Mouse (Mus musculus): Measurements from ENCODE around the gene Gm42791. TPM values are rescaled to one million over a fixed set of nuclear protein-coding genes. Genes with fewer than 3 reads are reported as not detected.

The Gm42791 gene
- 5.6 and 6.2 TPM in 2 replicates for total RNA-seq (2021)
- long read RNA-seq, experiment 1, partial matches to known transcripts = 0 of 1 reads
- long read RNA-seq, experiment 1, other reads (novel, unspliced or antisense) = 1 of 1 reads
- long read RNA-seq, experiment 2, partial matches to known transcripts = 0 of 1 reads
- long read RNA-seq, experiment 2, other reads (novel, unspliced or antisense) = 1 of 1 reads

DNA sequence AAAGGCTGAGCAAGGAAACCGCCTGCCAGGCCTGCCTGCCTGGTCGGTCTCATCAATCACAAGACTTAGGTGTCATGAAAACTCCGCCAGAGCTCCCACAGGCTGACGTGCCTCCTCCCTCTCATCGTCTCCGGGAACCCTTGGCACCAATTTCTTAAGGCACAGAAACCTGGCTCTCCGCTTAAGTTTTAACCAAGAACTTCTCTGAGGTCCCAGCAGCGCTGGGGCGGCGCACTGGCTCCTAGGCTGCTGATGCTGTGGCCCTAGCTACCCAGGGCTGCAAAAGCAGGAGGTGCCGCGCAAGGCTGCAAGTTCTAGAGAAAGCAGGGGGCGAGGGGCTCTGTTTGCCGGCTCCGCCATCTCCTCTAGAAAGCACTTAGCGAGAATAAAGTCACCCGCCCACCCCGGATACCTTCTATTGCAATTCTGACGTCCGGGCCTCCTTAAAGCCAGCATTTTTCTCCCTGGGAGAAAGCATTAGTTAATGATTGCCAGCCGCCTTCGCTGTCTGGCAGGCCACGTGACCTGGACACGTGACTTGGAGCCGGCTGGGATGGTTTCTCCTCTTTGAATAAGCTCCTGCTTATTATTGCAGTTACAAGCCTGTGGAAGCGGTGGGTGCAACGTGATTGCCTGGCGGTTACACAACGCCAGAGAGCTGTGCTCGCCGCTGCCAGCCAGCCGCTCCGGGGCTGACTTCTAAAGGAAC lies at the start of gene Gm42791:
Gene Gm42791 (minus strand): TSS at position 442 of the 709 bp plus-strand sequence.
- peak; percentile 96 for DNase-seq

DNA sequence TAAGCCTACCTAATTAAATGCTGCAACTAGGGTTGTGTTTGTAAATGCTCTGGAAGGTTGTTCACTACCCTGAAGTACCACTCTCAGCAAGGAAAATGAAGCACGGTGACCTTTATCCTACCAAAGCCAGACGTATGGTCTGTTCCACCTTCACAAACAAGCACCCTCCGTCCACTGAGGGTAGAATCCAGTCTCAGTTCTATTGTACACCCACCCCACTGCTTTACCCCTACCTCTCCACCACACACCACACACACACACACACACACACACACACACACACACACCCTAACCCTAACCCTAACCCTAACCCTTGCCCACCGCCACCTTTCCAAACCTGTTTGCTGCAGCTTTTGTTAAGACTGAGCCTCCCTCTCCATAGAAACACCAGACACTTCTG lies 49.1 kb upstream of the Gm42791 start:
- DNase-seq = no peak

DNA sequence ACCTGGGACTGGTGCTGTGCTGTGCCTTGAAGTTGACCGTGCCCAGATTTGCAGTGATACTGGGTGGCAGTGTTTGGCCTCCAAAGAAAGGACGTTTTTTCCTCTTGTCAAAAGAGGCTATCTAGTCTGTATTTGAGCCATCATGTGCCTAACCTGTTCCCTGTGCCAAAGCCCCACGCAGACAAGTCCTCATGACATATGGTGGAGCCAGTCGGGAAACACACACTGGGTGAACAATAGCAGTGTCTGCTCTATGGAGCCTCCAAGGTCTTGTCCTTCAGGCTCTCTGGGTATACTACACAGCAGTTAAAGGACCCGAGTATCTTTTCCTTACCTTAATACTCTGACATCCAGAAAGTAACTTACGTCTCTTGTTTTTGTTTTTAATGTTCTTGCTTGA lies 48.3 kb upstream of the Gm42791 start:
- peak; percentile 38 for DNase-seq

DNA sequence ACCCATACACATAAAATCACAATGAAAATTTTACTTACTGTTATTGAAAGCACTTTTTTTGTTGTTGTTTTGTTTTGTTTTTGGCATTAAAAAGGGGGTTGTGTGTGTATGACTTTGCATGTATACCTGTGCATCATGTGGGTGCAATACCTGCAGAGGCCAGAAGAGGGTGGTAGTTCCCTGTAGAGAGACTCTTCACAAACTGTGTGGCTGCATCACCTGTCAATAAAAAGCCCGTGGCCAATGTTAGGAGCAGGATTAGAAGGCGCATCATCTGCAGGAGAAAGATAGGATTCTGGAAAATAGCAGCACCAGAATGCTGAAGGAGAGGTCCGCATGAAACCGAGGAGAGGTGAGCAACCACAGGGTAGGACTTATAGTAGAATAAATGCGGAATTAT lies 44.9 kb upstream of the Gm42791 start:
- peak; percentile 54 for DNase-seq

DNA sequence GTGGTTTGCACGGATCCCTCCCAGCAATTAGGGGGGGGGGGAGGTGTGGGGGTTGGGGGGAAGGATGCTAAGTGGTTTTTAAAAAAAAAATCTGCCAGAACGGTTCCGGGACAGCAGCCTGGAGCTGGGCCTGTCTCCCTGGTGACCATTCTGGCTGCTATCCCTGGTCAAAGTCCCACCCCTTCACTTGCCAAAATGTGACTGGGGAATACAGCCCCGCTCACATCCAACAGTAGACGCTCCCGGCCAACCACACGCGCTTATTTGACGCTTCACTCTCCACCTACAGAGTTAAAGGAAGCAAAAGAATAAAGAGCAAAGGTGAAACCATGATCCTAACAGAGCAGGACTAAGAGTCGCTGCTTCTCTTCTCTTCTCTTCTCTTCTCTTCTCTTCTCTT lies 42.8 kb upstream of the Gm42791 start:
- DNase-seq = peak; percentile 61

DNA sequence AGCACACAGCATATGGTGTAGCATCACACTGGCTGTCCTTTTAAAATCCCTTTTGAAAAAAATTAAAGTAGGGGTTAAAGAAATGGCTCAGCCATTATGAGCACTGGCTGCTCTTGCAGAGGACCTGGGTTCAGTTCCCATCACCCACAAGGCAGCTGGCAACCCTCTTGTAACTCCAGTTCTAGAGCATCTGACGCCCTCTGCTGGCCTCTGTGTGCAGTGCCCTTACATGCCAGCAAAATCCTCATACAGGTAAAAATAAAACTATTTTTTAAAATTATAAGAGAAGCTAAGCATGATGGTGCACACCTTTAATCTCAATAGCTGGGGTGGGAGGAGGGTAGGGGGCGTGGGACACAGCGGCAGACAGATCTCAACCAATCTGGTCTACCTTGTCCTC lies 42.0 kb upstream of the Gm42791 start:
- no peak for DNase-seq

DNA sequence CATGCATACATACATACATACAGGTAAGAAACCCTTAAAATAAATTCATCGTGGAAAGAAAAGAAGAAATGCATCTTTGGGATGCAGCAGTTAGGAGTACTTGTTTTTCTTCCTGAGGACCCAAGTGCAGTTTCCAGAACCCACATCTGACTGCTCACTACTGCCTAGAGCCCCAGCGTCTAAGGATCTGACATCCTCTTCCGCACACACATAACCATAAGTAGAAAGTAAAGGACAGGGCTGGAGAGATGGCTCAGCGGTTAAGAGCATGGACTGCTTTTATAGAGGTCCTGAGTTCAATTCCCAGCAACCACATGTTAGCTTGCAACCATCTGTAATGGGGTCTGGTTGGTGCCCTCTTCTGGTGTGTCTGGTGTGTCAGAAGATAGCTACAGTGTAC lies 37.5 kb upstream of the Gm42791 start:
- DNase-seq = no peak

DNA sequence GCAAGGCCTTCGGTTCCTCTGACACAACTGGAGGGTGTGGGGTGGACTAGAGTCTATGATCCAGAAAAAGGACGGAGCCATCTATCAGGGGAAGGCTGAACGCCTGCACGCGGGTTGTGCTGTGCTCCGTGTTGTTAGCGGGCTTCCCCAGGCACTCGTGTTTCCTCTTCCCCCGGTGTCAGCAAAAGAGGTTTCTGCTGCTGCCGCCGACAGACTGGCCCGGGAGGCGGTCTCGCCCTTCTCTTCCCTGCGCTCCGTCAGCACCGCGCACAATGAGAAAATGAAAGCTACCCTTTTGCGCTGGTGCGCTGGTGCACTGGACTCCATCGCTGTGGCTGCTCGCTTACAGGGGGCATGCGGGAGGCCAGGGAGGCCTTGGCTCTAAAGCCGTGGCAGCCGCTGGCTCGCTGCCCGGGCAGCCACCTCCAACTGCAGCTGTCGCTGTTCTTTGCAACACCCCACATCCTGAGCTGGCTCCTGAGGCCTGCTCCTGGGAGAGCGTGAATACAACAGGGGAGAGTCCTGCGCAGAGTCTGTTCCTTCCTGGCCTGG lies 36.3 kb upstream of the Gm42791 start:
- DNase-seq = peak; percentile 84

DNA sequence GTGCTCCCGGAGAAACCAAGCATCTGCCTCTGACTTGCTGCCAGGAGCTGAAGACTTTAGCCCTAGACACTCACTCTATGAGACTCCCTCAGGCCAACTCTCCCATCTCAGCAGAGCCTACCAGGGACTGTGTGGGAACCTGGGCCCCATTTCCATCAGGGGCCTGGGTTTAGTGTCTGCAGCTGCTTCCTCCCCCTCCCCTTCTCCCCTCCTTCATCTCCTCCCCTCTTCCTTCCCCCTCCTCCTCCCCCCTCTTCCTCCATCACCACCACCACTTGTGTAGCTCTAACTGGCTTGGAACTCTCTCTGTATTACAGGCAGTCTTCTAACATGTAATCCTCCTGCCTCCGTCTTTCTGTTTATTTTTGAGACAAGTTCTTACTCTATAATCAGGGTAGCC lies 35.2 kb upstream of the Gm42791 start:
- no peak for DNase-seq

DNA sequence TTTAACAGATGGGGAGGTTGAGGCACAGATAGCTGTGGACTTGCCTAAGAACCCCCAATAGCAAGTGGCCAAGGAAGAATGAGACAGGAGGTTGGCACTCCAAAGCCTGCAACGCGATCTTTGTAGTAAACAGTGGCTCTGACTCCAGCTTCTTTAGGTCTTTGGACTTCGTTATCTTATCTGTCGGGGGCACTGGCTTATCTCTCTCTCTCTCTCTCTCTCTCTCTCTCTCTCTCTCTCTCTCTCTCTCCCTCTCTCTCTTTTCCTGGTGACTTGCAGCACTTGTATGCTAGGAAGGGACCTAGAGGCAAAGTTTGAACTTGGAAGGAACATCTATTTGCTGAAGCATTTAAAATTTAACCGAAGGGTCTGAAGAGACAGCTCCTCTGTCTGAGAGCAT lies 33.4 kb upstream of the Gm42791 start:
- no peak for DNase-seq

DNA sequence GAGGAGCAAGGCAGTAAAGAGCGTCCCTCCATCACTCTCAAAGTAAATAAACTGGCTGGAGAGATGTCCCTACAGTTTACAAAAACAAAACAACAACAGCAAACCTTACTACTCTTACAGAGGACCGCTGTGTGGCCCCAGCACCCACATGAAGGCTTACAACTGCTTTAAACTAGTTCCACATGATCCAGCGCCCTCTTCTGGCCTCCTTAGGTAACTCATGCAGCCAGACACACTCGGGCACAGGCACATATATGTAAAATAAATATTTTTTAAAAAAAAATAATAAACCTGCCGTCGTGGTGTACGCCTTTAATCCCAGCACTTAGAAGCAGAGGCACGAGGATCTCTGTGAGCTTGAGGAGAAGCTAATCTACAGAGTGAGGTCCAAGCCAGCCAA lies 32.4 kb upstream of the Gm42791 start:
- no peak for DNase-seq

DNA sequence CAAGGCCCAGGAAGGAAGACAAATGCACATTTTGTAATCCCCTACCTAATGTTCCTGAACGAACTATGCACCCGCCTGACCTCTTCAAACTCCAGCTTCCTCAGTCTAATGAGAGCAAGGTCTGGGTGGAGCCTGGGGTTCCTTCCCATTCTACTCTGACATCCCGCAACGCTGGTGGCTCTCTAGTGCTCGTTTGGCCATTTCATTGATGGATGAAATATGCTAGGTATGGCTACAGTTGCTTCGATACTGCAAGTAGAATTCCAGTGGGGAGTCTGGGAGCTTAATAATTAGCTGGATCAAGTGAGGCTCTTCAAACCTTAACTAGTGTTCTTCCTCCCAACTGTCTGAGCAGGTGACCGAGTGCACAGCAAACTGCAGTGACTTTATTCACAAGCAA lies 26.2 kb upstream of the Gm42791 start:
- DNase-seq = no peak

DNA sequence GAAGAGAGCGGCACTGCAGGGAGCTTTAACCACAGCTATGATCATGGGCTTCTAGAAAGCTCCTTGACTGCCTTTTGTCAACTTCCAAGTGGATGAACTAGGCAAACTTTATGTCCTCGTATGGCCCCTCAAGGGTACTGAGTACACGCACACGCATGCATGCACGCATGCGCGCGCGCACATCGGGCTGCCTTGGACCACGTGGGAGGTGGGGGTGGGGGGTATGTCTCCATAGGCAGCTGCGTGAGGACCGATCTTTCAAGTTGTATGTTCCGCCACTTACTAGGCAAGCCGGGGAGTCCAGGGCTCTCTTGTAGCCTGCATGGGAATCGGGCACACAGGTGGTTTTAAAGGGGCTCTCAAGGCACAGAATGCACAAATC lies 25.7 kb upstream of the Gm42791 start:
- DNase-seq = no peak

DNA sequence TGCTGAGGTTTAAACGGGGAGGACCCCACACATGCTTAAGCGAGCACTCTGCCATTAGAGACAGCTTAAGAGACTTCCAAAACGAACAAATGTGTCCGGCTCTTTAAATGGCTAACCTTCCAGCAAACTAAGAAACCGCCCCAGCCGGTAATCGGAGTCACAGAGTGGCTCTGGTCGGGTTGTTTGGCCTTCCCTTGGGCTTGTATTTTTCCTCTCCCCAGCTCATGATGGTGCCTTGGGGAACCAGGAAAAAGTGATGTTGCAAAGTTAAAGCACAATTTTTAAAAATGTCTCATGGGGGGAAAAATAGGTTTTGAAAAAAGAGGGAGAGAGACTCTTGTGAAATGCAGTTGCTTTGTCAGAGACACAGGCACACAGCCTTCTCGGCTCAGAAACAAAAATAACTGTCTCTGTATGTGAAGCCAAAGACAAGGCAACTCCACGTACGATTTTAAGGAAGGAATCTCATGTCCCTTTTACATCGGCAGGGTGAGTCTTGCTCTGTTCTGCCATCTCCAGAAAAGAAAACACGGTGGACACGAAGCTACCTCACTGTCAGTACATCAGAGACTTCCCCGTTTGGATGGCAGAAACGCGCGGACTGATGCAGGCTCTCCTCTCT lies 25.2 kb upstream of the Gm42791 start:
- DNase-seq = peak; percentile 72

DNA sequence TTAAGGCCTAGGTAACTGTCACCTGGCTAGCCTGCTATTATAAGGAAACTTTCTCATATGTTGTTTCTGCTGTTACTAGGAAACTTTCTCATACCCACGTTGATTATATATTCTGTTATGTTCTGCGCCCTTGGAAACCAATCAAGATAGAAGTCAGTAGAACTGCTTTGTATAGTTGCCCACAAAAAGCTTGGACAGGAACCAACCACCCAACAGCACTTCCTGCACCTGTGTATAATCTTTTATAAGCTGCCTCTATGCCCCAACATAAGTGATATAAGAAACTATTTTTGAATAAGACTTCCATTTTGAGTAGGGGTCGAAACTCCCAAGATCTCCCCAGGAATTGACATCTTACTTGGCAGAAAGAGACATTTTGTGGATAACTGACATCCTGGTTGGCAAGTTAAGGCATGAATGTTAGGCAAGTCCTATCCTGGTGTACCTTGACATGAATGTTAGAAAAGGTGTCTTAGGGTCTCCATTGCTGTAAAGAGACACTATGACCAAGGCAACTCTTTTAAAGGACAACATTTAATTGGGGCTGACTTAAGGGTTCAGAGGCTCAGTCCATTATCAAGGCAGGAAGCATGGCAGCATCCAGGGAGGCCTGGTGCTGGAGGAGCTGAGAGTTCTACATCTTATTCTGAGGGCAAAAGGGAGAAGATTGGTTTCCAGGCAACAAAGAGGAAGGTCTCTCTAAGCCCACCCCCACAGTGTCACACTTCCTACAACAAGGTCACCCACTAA lies 22.9 kb upstream of the Gm42791 start:
- no peak for DNase-seq

DNA sequence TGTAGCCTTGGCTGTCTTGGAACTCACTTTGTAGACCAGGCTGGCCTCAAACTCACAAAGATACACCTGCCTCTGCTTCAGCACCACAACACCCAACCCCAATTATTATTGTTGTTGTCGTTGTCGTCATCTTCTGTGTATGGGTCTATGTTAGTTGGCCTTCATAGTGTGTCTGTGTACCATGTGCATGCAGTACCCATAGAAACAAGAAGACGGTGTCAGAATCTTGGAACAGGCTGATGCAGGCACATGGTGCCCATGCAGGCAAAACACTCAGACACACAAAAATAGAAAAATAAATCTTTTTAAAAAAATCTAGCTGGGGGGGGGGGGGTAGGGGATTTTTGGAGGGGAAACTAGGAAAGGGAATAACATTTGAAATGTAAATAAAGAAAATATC lies 22.2 kb upstream of the Gm42791 start:
- no peak for DNase-seq

DNA sequence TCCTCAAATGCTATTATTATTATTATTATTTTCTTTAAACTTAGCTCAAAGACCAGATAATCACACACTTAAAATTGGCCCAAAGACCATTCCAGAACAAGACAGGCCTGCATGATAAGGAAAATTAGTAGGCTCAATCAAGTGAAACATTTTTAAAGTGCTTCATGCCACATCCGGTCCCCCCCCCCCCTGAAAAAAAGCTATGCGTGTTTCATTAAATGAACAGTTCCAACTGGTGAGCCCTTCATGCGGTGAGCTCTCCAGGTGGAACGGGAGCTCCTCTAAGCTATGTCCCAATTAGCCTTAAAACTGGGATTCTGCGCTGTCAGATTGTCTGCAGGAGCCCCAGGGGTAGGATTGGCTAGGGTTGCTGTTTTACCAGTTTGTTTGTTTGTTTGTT lies 21.3 kb upstream of the Gm42791 start:
- no peak for DNase-seq

DNA sequence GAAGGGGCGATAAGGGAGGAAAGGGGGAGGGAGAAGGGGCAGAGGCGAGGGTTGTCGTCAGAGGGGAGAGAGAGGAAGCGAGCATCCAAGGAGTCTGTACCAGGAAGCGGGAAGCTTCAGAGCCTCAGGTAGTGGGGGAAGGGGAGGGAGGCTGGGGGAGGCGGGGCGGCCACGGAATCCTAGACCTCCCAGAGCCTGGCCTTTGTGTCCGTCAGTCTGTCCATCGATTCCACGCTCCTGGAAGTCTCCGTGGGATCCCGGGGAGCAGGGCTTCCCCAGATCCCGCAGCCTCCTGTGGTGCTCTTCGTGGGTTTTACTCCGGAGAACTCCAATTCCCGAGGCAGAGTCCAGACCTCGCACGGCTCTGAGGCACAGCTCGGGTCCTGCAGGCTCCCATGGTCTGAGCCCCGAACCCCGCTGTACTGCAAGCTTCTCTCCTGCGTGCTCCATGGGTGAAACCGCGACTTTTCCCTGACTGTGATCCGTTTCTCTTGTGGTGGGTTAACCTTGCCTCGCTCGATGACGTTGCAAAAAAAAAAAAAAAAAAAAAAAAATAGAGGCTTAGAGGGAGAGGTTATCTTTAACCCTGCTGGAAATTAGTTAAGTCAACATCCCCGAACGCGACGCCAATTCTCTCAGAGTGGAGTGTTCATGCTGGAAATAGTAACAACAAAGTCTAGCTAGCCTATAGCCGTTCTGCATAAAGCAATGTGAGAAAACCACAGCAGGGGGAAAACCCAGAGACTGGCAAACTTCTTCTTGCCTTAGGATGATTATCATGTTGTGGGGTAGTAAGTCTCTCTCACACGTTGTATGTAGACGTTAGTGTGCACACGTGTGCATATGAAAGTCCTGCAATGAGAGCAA lies 20.6 kb upstream of the Gm42791 start:
- peak; percentile 40 for DNase-seq

DNA sequence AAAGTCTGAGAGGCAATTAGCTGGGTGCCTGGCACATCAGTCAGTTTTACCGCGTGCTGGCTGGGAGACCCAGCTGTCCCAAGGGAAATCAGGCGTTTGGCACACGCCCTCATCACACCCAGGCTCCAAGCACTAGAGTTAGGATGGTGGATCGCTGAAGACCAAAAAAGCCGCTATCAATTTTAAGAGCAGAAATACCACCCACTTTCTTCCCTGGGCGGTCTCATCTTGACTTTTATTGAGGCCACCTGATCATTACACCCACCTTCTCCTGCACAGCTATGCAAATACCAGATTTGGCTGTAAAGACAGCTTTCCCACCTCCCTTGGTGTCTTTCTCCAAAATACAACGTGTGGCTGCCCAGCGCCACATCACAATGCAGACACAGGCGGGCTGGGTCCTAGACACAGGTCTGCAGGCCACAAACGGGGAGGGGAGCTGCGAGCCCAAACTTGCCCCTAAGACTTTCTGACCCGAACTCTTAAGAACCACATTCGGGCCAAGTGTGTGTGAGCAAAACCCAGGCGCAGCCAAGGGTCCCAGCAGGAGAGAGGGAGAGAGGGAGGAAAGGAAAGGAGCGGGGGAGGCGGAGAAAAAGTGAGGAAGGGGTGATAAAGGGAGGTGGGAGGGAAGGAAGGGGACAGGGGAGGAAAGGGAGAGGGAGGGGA lies 19.8 kb upstream of the Gm42791 start:
- DNase-seq = peak; percentile 37

DNA sequence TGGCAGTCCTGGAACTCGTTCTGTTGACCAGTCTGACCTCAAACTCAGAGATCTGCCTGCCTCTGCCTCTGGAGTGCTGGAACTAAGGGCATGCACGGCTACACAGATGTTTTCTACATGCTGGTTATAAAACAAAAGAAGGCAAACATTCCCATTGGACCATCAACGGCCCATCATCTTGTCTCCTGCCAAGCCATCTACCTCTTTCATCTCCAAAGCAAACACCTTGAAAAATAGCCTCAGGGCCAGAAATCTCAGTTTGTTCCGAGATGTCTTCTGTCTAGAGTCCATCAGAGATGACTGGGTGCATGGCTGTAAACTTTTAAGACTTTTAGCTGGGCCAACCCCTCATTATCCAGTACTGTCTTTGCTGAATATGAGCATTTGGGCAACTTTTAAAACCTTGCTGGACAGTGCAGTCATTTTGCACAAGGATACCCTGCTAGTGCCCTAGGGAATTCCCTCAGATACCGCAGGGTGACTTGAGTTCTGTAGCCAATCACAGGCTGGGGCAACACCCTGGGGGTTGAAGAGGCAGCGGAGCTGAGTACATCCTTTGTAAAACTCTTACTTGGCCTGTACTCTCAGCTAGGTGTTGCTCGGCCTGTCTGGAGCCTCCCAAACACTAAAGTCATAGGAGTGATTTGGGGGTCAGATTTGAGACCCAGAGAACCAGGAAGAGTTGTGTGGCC lies 19.0 kb upstream of the Gm42791 start:
- DNase-seq = no peak

DNA sequence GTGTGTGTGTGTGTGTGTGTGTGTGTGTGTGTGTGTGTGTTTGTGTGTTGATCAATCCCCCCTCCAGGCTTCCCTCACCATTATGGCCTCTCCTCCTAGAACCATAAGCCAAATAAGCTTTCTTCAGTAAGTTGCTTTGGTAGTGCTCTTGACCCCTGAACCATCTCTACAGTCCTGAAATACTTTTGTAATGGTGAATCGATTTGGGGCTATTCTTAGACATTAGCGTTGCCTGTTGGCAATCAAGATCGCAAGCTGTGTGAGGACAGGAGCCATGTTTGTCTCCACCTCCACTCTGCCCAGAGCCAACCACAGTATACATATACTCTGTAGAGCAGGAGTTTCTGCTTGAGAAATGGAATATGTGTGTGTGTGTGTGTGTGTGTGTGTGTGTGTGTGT lies 14.2 kb upstream of the Gm42791 start:
- no peak for DNase-seq

Data from adrenal gland, postnatal 14 days (tissue).